Mouse (Mus musculus): Measurements from ENCODE around the gene Fgfr2. TPM values are rescaled to one million over a fixed set of nuclear protein-coding genes. Genes with fewer than 3 reads are reported as not detected.

Fgfr2 gene
- polyA plus RNA-seq, 1 experiment from 2014 or later: 67.0 TPM

DNA sequence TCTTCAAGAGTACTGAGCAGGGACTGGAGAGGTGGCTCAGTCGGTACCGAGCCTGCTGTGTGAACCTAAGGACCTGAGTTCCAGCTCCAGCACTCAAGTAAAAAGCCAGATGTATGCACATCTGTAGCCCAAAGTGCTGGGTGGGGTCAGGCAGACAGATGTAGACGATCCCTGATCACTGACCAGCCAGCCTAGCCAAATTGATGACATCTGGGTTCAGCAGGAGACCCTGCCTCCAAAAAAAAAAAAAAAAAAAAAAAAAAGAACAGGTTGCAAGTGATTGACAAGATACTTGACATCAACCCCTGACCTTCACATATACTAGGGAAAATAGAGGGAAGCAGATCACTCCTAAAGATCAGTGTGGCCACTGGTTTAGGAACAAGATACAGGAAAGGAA is 2334.2 kb downstream of the Fgfr2 start:
- Histone ChIP-seq H3K9ac (no peak overlapping the region), H3K36me3 (no peaks in the 10 kb centered on the region), H3K4me3 (replicated peaks) (no peak overlapping the region), H3K27ac (no peak overlapping the region), H3K9me3 (no peaks in the 10 kb centered on the region), H3K4me2 (replicated peaks) (no peak overlapping the region), H3K27me3 (replicated peaks) (no peaks in the 10 kb centered on the region), H3K4me1 (replicated peaks) (peaks cover 9% of the 10 kb centered on the region)
- ATAC-seq: no peak
- 84% methylated on average over 3 of the region's 3 CpGs for WGBS

DNA sequence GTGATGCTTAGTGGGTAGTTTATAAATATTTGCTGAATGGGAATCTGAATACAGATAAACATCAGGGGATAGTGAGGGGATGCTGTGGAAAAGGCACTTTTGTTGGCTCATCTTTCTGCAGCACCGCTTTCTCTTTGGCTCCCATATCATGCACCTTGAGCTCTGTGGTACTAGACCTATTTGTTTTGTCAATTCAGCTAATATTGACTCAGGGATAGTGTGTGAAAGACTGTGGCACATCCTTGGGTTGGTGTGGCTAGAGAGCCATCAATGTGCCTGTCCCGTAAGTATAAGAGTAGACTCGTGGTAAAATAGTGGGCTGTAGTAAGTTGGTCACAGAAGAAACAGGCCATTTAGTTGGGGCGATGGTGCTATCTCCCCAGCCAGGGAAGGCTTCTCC is 2335.6 kb downstream of the Fgfr2 start:
- Histone ChIP-seq H3K4me2 (replicated peaks) (no peak overlapping the region), H3K9me3 (no peaks in the 10 kb centered on the region), H3K9ac (no peak overlapping the region), H3K27ac (no peak overlapping the region), H3K4me3 (replicated peaks) (no peak overlapping the region), H3K36me3 (no peaks in the 10 kb centered on the region), H3K4me1 (replicated peaks) (peaks cover 9% of the 10 kb centered on the region), H3K27me3 (replicated peaks) (no peaks in the 10 kb centered on the region)
- ATAC-seq: no peak
- 77% methylated on average over 4 of the region's 4 CpGs for WGBS

DNA sequence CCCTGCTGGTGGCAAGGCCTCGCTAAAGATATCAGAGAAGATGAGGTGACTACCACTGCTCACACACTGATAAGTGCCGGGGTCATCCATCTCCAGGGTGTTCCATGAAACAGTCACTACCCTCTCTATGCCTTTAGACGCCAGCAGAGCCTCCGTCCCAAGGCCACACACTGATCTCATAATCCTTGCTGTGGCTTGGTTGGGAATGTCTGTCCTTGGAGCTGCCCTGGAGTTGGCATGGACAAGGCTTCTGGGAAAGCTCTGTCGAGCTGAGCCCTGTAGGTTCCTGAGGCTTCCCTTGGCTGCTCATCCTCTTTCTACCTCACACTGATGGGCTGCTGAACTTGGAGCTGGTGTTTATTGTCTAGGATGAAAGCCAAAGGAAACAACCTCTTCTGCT is 2336.4 kb downstream of the Fgfr2 start:
- no peaks in the 10 kb centered on the region for H3K9me3 ChIP-seq
- no peak overlapping the region for H3K9ac ChIP-seq
- H3K27me3 ChIP-seq (replicated peaks): no peaks in the 10 kb centered on the region
- peaks cover 9% of the 10 kb centered on the region for H3K4me1 ChIP-seq (replicated peaks)
- no peaks in the 10 kb centered on the region for H3K36me3 ChIP-seq
- no peak overlapping the region for H3K27ac ChIP-seq
- no peak overlapping the region for H3K4me3 ChIP-seq (replicated peaks)
- ATAC-seq: no peak
- no peak overlapping the region for H3K4me2 ChIP-seq (replicated peaks)
- 72% methylated on average over 5 of the region's 5 CpGs for WGBS

DNA sequence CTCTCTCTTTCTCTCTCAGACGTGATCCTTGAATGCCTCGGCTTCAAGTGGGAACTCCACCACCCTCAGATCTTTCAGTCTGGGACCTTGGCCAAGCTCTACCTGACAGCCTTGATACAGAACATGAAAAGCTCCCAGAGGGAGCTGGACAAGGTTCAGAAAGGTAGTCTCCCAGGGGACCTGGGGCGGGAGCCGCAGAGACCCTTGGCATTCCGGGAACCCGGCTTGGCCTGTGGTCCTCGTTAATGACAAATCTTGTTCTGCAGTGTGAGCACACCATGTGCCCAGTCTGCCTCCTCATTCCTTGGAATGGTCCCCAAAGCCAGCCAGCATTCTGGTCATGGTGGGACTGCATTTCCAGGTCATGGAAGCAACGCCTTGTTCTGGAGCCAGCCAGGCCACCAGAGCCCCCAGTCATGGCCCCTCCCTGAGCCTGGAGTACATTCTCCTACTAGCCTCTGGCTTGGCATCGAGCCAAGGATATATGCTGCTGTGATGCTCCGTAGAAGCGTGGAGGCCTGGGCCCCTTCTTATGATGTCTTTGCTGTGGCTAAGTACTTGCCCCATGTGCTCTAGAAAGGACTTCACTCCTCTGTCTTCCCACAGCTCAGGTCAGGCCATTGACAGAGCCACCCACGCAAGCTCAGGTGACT is 2337.1 kb downstream of the Fgfr2 start:
- Histone ChIP-seq H3K4me2 (replicated peaks) (no peak overlapping the region), H3K4me3 (replicated peaks) (no peak overlapping the region), H3K27ac (no peak overlapping the region), H3K9ac (no peak overlapping the region), H3K4me1 (replicated peaks) (peaks cover 9% of the 10 kb centered on the region), H3K36me3 (no peaks in the 10 kb centered on the region), H3K27me3 (replicated peaks) (no peaks in the 10 kb centered on the region), H3K9me3 (no peaks in the 10 kb centered on the region)
- 62% methylated on average over 12 of the region's 12 CpGs for WGBS
- peak; percentile 65 for ATAC-seq

DNA sequence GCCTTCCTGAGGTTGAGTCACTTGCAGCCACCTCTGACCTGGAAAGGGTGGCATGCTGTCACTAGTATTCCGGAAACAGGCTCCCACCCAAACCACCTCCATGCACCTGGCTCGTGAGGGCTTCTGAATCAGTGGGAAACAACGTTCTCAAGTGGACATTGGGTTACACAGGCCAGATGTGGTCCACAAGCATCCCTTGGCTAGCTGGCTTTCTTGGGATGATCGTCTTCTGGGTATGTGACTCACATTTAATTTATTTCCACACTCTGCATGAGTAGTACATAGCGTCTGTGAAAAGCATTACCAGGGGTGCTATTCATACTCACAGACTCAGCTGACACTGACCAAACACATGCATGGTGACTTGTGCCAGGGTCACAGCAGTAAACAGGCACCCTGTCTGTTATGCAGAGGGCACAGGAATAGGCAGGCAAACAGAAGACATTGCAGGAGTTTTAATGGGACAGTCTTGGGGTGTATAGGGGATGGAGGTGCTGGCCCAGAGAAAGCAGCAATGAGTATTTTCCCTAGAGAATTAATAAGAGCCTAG is 2340.6 kb downstream of the Fgfr2 start:
- Histone ChIP-seq H3K4me1 (replicated peaks) (peaks cover 9% of the 10 kb centered on the region), H3K27me3 (replicated peaks) (no peaks in the 10 kb centered on the region), H3K4me3 (replicated peaks) (no peak overlapping the region), H3K9me3 (no peaks in the 10 kb centered on the region), H3K9ac (no peak overlapping the region), H3K27ac (no peak overlapping the region), H3K4me2 (replicated peaks) (no peak overlapping the region), H3K36me3 (no peaks in the 10 kb centered on the region)
- 57% methylated on average over 5 of the region's 5 CpGs for WGBS
- ATAC-seq: no peak

DNA sequence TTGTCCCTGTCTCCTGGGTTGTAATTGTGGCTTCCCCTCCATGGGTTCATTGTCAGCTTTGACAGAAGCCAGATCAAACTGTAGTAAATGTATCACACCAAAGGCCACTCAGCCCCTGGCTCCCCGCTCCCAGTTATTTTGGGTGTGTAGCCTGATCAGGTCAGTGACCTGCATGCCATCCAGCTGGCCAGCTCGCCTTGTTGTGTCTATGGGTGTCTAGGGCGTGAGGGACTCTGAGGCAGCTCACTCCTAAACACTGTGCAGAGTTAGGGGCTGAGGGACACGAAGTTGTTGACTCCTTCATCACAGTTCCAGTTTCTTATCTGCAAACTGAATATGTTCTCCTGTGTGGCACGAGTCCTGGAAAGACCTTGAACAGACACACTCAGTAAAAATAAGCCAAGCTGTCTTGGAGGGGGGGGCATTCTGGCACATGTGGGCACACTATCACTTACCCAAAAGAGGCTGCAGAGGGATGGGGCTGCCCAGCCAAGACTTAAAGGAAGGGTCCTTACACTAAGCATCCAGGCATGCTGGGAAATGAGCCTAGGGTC is 2342.2 kb downstream of the Fgfr2 start:
- H3K36me3 ChIP-seq: no peaks in the 10 kb centered on the region
- no peak overlapping the region for H3K9ac ChIP-seq
- H3K4me3 ChIP-seq (replicated peaks): no peak overlapping the region
- WGBS: 37% methylated on average over 5 of the region's 5 CpGs
- H3K4me2 ChIP-seq (replicated peaks): no peak overlapping the region
- no peak overlapping the region for H3K27ac ChIP-seq
- peaks cover under 1% of the 10 kb centered on the region; the same call in 1 of the 2 replicates for H3K4me1 ChIP-seq (replicated peaks)
- ATAC-seq: no peak
- H3K9me3 ChIP-seq: no peaks in the 10 kb centered on the region
- no peaks in the 10 kb centered on the region for H3K27me3 ChIP-seq (replicated peaks)

DNA sequence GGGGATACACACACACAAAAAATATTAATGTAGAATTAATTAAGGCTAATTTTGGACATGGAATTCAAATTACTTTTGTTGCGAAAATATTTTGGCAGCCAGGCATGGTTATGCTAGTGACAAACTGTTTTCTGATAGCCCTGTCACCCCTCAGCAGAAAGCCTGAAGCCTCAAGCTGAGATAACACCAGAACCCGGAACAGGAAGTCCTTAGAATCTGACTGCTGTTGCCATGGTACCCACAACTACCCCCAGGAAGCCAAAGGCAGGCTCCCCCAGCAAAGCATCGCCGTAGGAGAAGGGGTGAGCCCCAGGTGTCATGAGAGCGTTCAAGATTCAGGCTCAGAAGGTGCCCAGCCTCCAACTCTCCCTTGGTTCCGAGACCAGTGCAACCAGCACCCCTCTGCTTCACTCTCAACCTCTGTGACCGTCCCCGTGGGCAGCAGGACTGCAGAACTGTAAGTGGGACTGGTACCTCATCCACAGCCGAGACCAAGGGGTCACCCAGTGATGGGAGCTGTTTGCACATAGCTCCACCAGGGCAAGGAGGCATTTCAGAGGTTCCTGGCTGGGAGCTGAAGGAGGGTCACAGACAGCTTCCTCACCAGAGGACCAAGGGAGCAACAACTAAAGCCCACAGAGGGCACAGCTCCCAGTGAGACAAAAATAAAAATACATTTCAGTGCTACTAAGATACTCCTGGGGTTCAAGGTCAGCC is 2349.1 kb downstream of the Fgfr2 start, which contains the start of gene Btbd16:
Btbd16 (plus strand) TSS at position 156 of the 717 bp plus-strand sequence.
- Histone ChIP-seq H3K27ac (no peak within 1 kb of the TSS), H3K9ac (no peak within 1 kb of the TSS), H3K4me2 (replicated peaks) (no peak within 1 kb of the TSS), H3K4me3 (replicated peaks) (no peak within 1 kb of the TSS), H3K9me3 (no peaks in the 10 kb centered on the region), H3K4me1 (replicated peaks) (no peaks in the 10 kb centered on the region), H3K27me3 (replicated peaks) (no peaks in the 10 kb centered on the region), H3K36me3 (no peaks in the 10 kb centered on the region)
- 59% methylated on average over 9 of the region's 9 CpGs for WGBS
- no peak for ATAC-seq

DNA sequence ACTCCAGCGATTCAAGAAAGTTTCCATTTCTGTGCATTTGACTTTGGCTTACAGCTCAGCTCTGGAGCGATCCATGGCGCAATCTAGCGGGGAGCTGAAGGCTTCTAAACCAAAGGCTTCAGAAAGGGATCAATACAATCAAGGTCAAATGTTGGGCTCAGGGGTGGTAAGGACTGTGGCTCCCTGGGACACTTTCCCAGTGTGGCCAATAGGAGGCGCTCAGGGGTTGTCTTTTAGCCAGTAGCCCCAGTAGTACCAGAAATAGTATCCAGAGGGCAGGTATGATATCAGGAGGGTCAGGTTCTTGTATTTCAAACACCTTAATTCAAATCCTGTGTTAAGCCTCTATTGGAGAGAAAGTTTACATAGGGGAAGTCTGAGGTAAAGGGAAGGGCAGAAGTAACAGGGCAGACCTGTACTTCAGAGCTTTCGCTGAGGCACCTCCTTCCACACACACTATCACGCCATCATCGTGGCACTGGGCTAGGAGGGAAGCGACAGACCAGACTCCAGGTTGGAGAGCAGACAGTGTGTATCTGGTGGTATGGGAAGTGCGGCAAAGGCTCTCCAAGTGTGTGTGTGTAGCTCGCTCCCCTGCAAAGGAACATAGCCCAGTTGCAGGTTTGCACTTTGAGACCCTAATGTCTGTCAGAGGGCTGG is 2349.8 kb downstream of the Fgfr2 start:
- H3K4me3 ChIP-seq (replicated peaks): no peak overlapping the region
- H3K4me1 ChIP-seq (replicated peaks): no peaks in the 10 kb centered on the region
- WGBS: 67% methylated on average over 11 of the region's 11 CpGs
- H3K36me3 ChIP-seq: no peaks in the 10 kb centered on the region
- peak; percentile 75 for ATAC-seq
- no peak overlapping the region for H3K4me2 ChIP-seq (replicated peaks)
- H3K27me3 ChIP-seq (replicated peaks): no peaks in the 10 kb centered on the region
- no peak overlapping the region for H3K27ac ChIP-seq
- no peak overlapping the region for H3K9ac ChIP-seq
- H3K9me3 ChIP-seq: no peaks in the 10 kb centered on the region

DNA sequence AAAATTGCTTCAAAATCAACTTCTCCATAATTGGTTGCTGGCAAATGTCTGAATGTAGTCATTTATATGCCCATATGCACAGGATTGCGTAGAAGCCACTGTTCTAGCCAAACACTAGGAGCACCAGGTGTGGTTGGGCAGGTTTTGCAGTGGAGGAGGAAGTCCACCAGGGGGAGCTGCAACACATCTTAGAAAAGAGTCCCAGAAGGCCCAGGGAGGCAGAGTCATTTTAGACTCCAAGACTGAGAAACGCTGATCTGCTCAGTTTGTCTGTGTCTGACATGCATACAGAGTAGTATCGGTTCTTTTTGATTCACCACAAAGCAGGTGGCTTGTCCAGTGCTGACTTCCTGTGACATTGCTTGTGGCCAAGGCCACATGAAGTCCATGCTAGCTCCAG is 2352.4 kb downstream of the Fgfr2 start:
- Histone ChIP-seq H3K4me1 (replicated peaks) (no peaks in the 10 kb centered on the region), H3K36me3 (no peaks in the 10 kb centered on the region), H3K4me2 (replicated peaks) (no peak overlapping the region), H3K27me3 (replicated peaks) (no peaks in the 10 kb centered on the region), H3K9ac (no peak overlapping the region), H3K9me3 (no peaks in the 10 kb centered on the region), H3K27ac (no peak overlapping the region), H3K4me3 (replicated peaks) (no peak overlapping the region)
- 19% methylated on average over 3 of the region's 3 CpGs for WGBS
- ATAC-seq: no peak

DNA sequence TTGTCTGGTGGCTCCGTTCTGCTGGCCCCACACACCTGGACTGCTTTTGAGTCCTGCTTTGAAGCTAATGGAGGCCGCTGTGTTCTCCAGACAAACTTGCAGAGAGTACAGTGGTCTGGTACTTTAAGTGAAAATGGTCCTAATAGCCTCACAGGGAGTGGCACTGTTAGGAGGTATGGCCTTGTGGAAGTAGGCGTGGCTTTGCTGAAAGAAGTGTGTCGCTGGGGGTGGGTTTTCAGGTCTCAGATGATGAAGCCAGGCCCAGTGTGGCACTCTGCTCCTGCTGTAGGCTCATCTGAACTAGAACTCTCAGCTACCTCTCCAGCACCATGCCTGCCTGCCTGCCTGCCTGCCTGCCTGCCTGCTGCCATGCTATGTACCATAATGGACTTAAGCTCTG is 2355.0 kb downstream of the Fgfr2 start:
- Histone ChIP-seq H3K27me3 (replicated peaks) (no peaks in the 10 kb centered on the region), H3K36me3 (peaks cover 13% of the 10 kb centered on the region), H3K4me2 (replicated peaks) (no peak overlapping the region), H3K4me3 (replicated peaks) (no peak overlapping the region), H3K4me1 (replicated peaks) (no peaks in the 10 kb centered on the region), H3K9ac (no peak overlapping the region), H3K27ac (no peak overlapping the region), H3K9me3 (no peaks in the 10 kb centered on the region)
- ATAC-seq: no peak
- 90% methylated on average over 4 of the region's 4 CpGs for WGBS

DNA sequence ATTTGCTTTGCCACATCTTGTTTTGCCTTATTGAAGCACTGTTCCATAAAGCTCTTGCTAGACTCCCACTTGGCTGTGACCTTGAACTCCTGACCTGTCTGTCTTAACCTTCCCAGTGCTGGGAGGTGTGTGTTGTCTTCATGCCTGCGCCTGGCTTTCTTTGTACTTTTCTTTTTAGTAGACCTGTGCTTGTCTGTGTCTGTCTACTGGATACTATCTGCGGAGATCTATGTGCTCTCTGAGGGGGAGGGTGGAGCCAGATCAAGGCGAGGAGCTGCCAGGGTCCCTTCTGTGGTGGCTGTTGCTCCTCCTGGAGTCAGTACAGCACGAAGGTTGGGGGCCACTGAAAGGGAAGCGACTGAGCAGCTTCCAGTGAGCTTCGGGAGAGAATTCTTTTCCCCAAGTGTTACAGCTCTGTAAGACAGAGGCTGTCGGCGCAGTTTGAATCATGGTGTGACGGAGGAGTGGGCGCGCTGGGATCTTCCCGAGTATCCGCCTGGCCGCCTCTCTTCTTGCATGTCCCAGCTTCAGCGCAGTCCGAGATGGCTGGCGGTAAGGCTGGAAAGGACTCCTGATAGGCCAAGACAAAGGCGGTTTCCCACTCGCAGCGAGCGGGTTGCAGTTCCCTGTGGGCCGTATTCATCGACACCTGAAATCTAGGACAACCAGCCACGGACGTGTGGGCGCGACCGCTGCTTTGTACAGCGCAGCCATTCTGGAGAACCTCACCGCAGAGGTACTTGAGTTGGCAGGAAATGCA is 2356.6 kb downstream of the Fgfr2 start:
- 64% methylated on average over 30 of the region's 30 CpGs for WGBS
- no peak for ATAC-seq
- Histone ChIP-seq H3K9me3 (no peaks in the 10 kb centered on the region), H3K27ac (no peak overlapping the region), H3K9ac (no peak overlapping the region), H3K4me2 (replicated peaks) (no peak overlapping the region), H3K4me3 (replicated peaks) (no peak overlapping the region), H3K27me3 (replicated peaks) (no peaks in the 10 kb centered on the region), H3K36me3 (peaks cover 13% of the 10 kb centered on the region), H3K4me1 (replicated peaks) (no peaks in the 10 kb centered on the region; the same call in 1 of the 2 replicates)

DNA sequence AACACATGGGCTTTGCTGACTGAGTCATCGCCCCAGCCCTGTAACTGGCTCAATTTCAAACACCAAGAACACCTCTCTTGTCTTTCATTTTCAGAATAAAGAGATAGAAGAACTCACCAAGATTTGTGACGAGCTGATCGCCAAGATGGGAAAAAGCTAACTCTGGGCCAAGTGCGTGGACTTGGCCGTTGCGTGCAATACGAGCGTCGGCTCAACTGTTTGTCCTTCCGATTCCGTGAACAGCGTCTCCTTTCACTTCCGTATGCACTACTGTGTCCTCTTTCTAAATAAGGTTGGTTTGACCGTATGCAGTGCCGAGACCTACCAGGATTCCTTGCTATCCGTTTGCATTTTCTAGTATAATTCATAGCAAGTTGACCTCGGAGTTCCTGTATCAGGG is 2359.0 kb downstream of the Fgfr2 start:
- Histone ChIP-seq H3K27ac (no peak overlapping the region), H3K27me3 (replicated peaks) (no peaks in the 10 kb centered on the region), H3K9ac (no peak overlapping the region), H3K9me3 (no peaks in the 10 kb centered on the region), H3K4me3 (replicated peaks) (no peak overlapping the region), H3K4me2 (replicated peaks) (no peak overlapping the region), H3K36me3 (peaks cover 13% of the 10 kb centered on the region), H3K4me1 (replicated peaks) (no peaks in the 10 kb centered on the region; the same call in 1 of the 2 replicates)
- 93% methylated on average over 17 of the region's 17 CpGs for WGBS
- ATAC-seq: no peak
